Mouse (Mus musculus) MEL (cell line): ENCODE data around the gene Card9. TPM values are rescaled to one million over a fixed set of nuclear protein-coding genes. Genes with fewer than 3 reads are reported as not detected.

Source experiments
- DNase-seq: peaks from one replicate; pipeline ENCODE4 v3.0.0; 2011; ENCODE audit warnings: low read depth, low spot score
- H3K27ac ChIP-seq: 2 replicates; pipeline ENCODE4 v1.5.1; 2012; ENCODE audit warnings: low read depth, mild to moderate bottlenecking, control low read depth, low read length, moderate library complexity; ENCODE audit not compliant: control insufficient read depth
- H3K27me3 ChIP-seq, 2 experiments: fragments of 150-350 bp in 1 of 2; sonication (generic) in 1 of 2; 2 replicates each; pipeline ENCODE4 v1.6.1; 2012; ENCODE audit warnings: low read length in 2 of 2, mild to moderate bottlenecking in 2 of 2, improper control_type of control experiment in 1 of 2, moderate library complexity in 1 of 2; ENCODE audit not compliant: insufficient read depth in 2 of 2, control insufficient read depth in 1 of 2
- H3K36me3 ChIP-seq, 2 experiments: 2 replicates each; pipeline ENCODE4 v1.6.1; 2012 to 2014; ENCODE audit warnings: low read length in 2 of 2, improper control_type of control experiment in 1 of 2, inconsistent platforms in 1 of 2, mild to moderate bottlenecking in 1 of 2; ENCODE audit not compliant: insufficient read depth in 2 of 2, control insufficient read depth in 1 of 2
- H3K4me1 ChIP-seq, 2 experiments: fragments of 150-350 bp in 1 of 2; sonication (generic) in 1 of 2; 2 replicates each; pipeline ENCODE4 v1.6.1; 2012; ENCODE audit warnings: low read length in 2 of 2, improper control_type of control experiment in 1 of 2, mild to moderate bottlenecking in 1 of 2; ENCODE audit not compliant: insufficient read depth in 2 of 2, control insufficient read depth in 1 of 2
- H3K4me3 ChIP-seq, 2 experiments: fragments of 150-350 bp in 1 of 2; sonication (generic) in 1 of 2; 2 replicates each; pipeline ENCODE4 v1.5.1; 2012; ENCODE audit warnings: low read depth in 2 of 2, low read length in 2 of 2, mild to moderate bottlenecking in 2 of 2, moderate library complexity in 2 of 2, control low read depth in 1 of 2, improper control_type of control experiment in 1 of 2; ENCODE audit not compliant: control insufficient read depth in 1 of 2, insufficient read depth in 1 of 2
- H3K79me2 ChIP-seq: 2 replicates; pipeline ENCODE4 v1.6.1; 2012; ENCODE audit warnings: mild to moderate bottlenecking, low read length, moderate library complexity; ENCODE audit not compliant: control insufficient read depth, poor library complexity, insufficient read depth
- H3K9ac ChIP-seq: 2 replicates; pipeline ENCODE4 v1.6.1; 2012; ENCODE audit warnings: low read depth, mild to moderate bottlenecking, control low read depth, low read length, moderate library complexity; ENCODE audit not compliant: control insufficient read depth, poor library complexity, severe bottlenecking
- H3K9me3 ChIP-seq: fragments of 150-350 bp; sonication (generic); replicated peaks from 2 replicates; pipeline ENCODE4 v1.6.1; 2012; ENCODE audit warnings: mild to moderate bottlenecking, low read length, improper control_type of control experiment, moderate library complexity; ENCODE audit not compliant: insufficient read depth
- BHLHE40 ChIP-seq: IDR thresholded peaks from 2 replicates; pipeline ENCODE4 v1.6.1; 2012; ENCODE audit warnings: low read depth, mild to moderate bottlenecking, inconsistent platforms, low read length, improper control_type of control experiment, borderline replicate concordance
- CHD1 ChIP-seq: IDR thresholded peaks from 2 replicates; pipeline ENCODE4 v1.6.1; 2012; ENCODE audit warnings: low read depth, mild to moderate bottlenecking, inconsistent platforms, low read length, improper control_type of control experiment
- CHD2 ChIP-seq: IDR thresholded peaks from 2 replicates; pipeline ENCODE4 v1.6.1; 2011; ENCODE audit warnings: low read length, improper control_type of control experiment
- E2F4 ChIP-seq: IDR thresholded peaks from 2 replicates; pipeline ENCODE4 v1.6.1; 2011; ENCODE audit warnings: low read depth, low read length, improper control_type of control experiment, borderline replicate concordance
- GABPA ChIP-seq: IDR thresholded peaks from 2 replicates; pipeline ENCODE4 v1.6.1; 2012; ENCODE audit warnings: low read depth, mild to moderate bottlenecking, inconsistent platforms, low read length, improper control_type of control experiment, moderate library complexity
- GATA1 ChIP-seq: IDR thresholded peaks from 2 replicates; pipeline ENCODE4 v1.6.1; 2011; ENCODE audit warnings: low read depth, low read length, improper control_type of control experiment
- MAZ ChIP-seq: IDR thresholded peaks from 2 replicates; pipeline ENCODE4 v1.6.1; 2012; ENCODE audit warnings: low read depth, mild to moderate bottlenecking, inconsistent platforms, low read length, improper control_type of control experiment
- MEF2A ChIP-seq: IDR thresholded peaks from 2 replicates; pipeline ENCODE4 v1.6.1; 2014; ENCODE audit warnings: low read depth, mild to moderate bottlenecking, inconsistent platforms, low read length, improper control_type of control experiment; ENCODE audit not compliant: poor library complexity, insufficient replicate concordance, severe bottlenecking; ENCODE audit errors: extremely low read depth
- MXI1 ChIP-seq: IDR thresholded peaks from 2 replicates; pipeline ENCODE4 v1.6.1; 2011; ENCODE audit warnings: mild to moderate bottlenecking, low read depth, low read length, improper control_type of control experiment
- POLR2A ChIP-seq, 2 experiments: IDR thresholded peaks; 2 replicates each; pipeline ENCODE4 v1.6.1; 2011 to 2012; ENCODE audit warnings: low read length in 2 of 2, mild to moderate bottlenecking in 2 of 2, control low read depth in 1 of 2, improper control_type of control experiment in 1 of 2, low read depth in 1 of 2, moderate library complexity in 1 of 2; ENCODE audit not compliant: control insufficient read depth in 1 of 2, insufficient read depth in 1 of 2, poor library complexity in 1 of 2
- POLR2AphosphoS2 ChIP-seq: IDR thresholded peaks from 2 replicates; pipeline ENCODE4 v1.6.1; 2011; ENCODE audit warnings: low read length, improper control_type of control experiment
- POLR2AphosphoS5 ChIP-seq: IDR thresholded peaks from 2 replicates; pipeline ENCODE4 v1.6.1; 2012; ENCODE audit warnings: low read depth, borderline replicate concordance, mild to moderate bottlenecking, inconsistent platforms, low read length, moderate library complexity, mixed read lengths
- RAD21 ChIP-seq: IDR thresholded peaks from 2 replicates; pipeline ENCODE4 v1.6.1; 2011; ENCODE audit warnings: mild to moderate bottlenecking, low read depth, low read length, improper control_type of control experiment
- SIN3A ChIP-seq: IDR thresholded peaks from 2 replicates; pipeline ENCODE4 v1.6.1; 2012; ENCODE audit warnings: low read length, improper control_type of control experiment, inconsistent platforms
- TAL1 ChIP-seq: IDR thresholded peaks from 2 replicates; pipeline ENCODE4 v1.6.1; 2012; ENCODE audit warnings: mild to moderate bottlenecking, inconsistent platforms, low read length, moderate library complexity, mixed read lengths
- TBP ChIP-seq: IDR thresholded peaks from 2 replicates; pipeline ENCODE4 v1.8.0; 2011; ENCODE audit warnings: low read depth, low read length, improper control_type of control experiment
- TCF12 ChIP-seq: IDR thresholded peaks from 2 replicates; pipeline ENCODE4 v1.6.1; 2014; ENCODE audit warnings: low read depth, mild to moderate bottlenecking, inconsistent platforms, low read length, improper control_type of control experiment, moderate library complexity
- USF1 ChIP-seq: IDR thresholded peaks from 2 replicates; pipeline ENCODE4 v1.6.1; 2014; ENCODE audit warnings: low read depth, mild to moderate bottlenecking, inconsistent platforms, low read length, improper control_type of control experiment, moderate library complexity
- ZC3H11A ChIP-seq: IDR thresholded peaks from 2 replicates; pipeline ENCODE4 v1.6.1; 2012; ENCODE audit warnings: low read depth, mild to moderate bottlenecking, inconsistent platforms, low read length, improper control_type of control experiment
- polyA plus RNA-seq, 2 experiments: library from polyadenylated mRNA; stranded (reverse) in 1 of 2; unstranded in 1 of 2; fragments of >175 nt in 1 of 2; fragments of >200 nt in 1 of 2; gene quantifications; 2 replicates each; pipeline versions ENCODE4 v1.2.1 to v1.2.4; 2012; ENCODE audit warnings: low replicate concordance in 2 of 2, low read depth in 1 of 2; ENCODE audit not compliant: insufficient read length in 2 of 2, insufficient read depth in 1 of 2, missing spikeins in 1 of 2
- total RNA-seq: library from RNA; depleted of rRNA; stranded (reverse); fragments of 300-350 nt; gene quantifications from 2 replicates; pipeline ENCODE4 v1.2.3, GENCODE M21; 2012

The Card9 gene
- total and polyA plus RNA-seq, 3 experiments, result 0.35 to 0.72 TPM; not detected in 1

- no peaks in the 10 kb centered on the region for H3K9me3 ChIP-seq
- H3K27me3 ChIP-seq, result peaks cover 0 to 2% of the 10 kb centered on the region in 2 experiments; a peak in 3 of 4 replicates
- H3K79me2 ChIP-seq, result no peaks in the 10 kb centered on the region
- H3K27ac ChIP-seq, result no peak overlapping the region
- H3K9ac ChIP-seq, result no peak overlapping the region
- no peaks in the 10 kb centered on the region for H3K36me3 ChIP-seq
- H3K4me1 ChIP-seq, result no peaks in the 10 kb centered on the region; a peak in 1 of 4 replicates
- no peak for DNase-seq
- TF ChIP-seq POLR2AphosphoS5 (no peak), TBP (no peak), TCF12 (no peak), E2F4 (no peak)
- H3K4me3 ChIP-seq, result no peak overlapping the region
Measured at GRCm38 (mm10) chr2:26312812-26313211, 47.9 kb downstream of the Card9 start.

GRCm38 (mm10) chr2:26311936-26312335, 48.8 kb downstream of the Card9 start:
- TF ChIP-seq POLR2A (IDR thresholded peaks at IDR 0.05; ENCODE audit: control insufficient read depth in 1 of 2, insufficient read depth in 1 of 2, low read depth in 1 of 2, low read length in 2 of 2, poor library complexity in 1 of 2), result no peak
- TF ChIP-seq POLR2AphosphoS5, result no peak
- TF ChIP-seq CHD1, result no peak
- no peak for TF ChIP-seq USF1
- TF ChIP-seq GATA1, result no peak
- TF ChIP-seq MEF2A, result no peak
- DNase-seq, result no peak
- H3K4me3 ChIP-seq, result no peak overlapping the region
- peaks cover 0 to 2% of the 10 kb centered on the region in 2 experiments; a peak in 3 of 4 replicates for H3K27me3 ChIP-seq
- H3K27ac ChIP-seq, result no peak overlapping the region
- no peaks in the 10 kb centered on the region; a peak in 1 of 4 replicates for H3K4me1 ChIP-seq
- H3K9me3 ChIP-seq, result no peaks in the 10 kb centered on the region
- H3K36me3 ChIP-seq, result no peaks in the 10 kb centered on the region
- no peaks in the 10 kb centered on the region for H3K79me2 ChIP-seq
- no peak overlapping the region for H3K9ac ChIP-seq

GRCm38 (mm10) chr2:26309739-26310138, 51.0 kb downstream of the Card9 start:
- no peak overlapping the region for H3K9ac ChIP-seq
- no peaks in the 10 kb centered on the region for H3K79me2 ChIP-seq
- H3K4me1 ChIP-seq, result no peaks in the 10 kb centered on the region
- TF ChIP-seq GABPA (no peak), BHLHE40 (no peak), POLR2A (IDR thresholded peaks at IDR 0.05; ENCODE audit: control insufficient read depth in 1 of 2, insufficient read depth in 1 of 2, low read depth in 1 of 2, low read length in 2 of 2, poor library complexity in 1 of 2) (no peak), ZC3H11A (no peak), MAZ (no peak), TAL1 (no peak), RAD21 (no peak), SIN3A (no peak), MXI1 (no peak), POLR2AphosphoS2 (no peak), CHD2 (no peak)
- no peak for DNase-seq
- H3K4me3 ChIP-seq, result no peak overlapping the region
- no peaks in the 10 kb centered on the region; a peak in 1 of 4 replicates for H3K27me3 ChIP-seq
- H3K36me3 ChIP-seq, result no peaks in the 10 kb centered on the region
- H3K27ac ChIP-seq, result no peak overlapping the region
- no peaks in the 10 kb centered on the region for H3K9me3 ChIP-seq
